Mouse (Mus musculus): ENCODE results near the gene Rpgrip1l.

Gene Rpgrip1l

GRCm38 (mm10) chr8:91273493-91273892 is 39.6 kb downstream of the Rpgrip1l start:
- DNase-seq (ENCODE audit: low spot score) = no peak

- no peak for DNase-seq (ENCODE audit: low spot score)
Measured at GRCm38 (mm10) chr8:91269374-91269958, 43.6 kb downstream of the Rpgrip1l start.

GRCm38 (mm10) chr8:91264564-91264963 is 48.5 kb downstream of the Rpgrip1l start:
- no peak for DNase-seq (ENCODE audit: low spot score)

DNA sequence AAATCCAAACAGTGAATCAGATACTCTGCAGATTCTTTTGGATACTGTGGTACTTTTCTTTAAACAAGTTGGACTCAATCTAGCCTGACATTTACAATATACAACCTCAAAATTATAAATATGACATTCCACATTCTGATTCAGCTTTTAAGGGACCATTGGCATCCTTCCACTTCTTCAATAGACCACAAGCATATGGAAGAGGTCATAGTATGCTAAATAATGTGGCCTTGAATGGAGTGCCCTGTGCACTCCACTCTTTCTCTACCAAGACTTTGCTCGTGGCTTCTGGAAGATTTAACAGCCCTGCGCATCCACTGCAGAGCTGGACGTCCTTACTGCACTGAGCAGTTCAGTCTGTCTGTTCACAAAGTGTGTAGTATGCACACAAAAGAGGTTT is 49.1 kb downstream of the Rpgrip1l start:
- no peak for DNase-seq (ENCODE audit: low spot score)

GRCm38 (mm10) chr8:91261598-91261997 is 51.5 kb downstream of the Rpgrip1l start:
- no peak for DNase-seq (ENCODE audit: low spot score)

DNA sequence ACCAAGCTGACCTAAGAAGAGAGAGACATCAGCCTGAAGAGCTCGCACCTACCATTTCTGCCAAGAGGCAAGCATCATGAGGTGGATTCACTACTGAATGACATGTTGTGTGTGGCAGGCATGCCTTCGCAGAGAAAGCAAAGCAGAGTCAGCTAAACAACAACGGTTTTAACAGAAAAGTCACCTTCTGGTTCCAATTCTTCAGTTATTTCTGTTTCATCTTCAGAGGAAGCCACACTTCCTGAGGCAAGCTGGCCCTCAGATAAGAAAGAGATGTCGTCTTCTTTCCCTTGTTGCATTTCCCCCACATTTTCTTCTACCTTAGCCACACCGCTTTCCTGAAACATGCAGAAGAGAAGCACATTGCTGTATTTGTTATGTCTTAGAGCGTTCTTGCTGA is 62.1 kb downstream of the Rpgrip1l start:
- no peak for DNase-seq (ENCODE audit: low spot score)

GRCm38 (mm10) chr8:91249758-91250466 is 63.1 kb downstream of the Rpgrip1l start:
- no peak for DNase-seq (ENCODE audit: low spot score)

GRCm38 (mm10) chr8:91245821-91246454 is 67.1 kb downstream of the Rpgrip1l start:
- DNase-seq (ENCODE audit: low spot score) = no peak

DNA sequence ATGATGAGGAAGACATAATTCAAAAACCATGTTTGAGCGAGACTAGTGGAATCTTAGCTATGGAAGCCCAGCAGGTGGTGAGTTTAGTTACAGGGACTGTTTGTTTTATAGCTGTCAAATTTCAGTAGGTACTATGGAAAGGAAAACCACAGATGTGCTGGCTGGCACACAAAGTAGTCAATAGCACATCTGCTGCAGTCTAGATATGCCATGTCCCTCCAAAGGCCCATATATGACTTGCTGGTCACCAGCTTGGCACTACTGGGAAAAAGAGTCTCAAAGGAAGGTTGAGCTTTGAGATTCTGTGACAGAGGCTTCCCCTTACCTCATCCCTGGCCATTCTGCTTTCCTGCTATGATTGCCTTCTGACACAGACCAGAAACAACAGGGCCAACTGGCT is 70.3 kb downstream of the Rpgrip1l start:
- peak; percentile 29 for DNase-seq (ENCODE audit: low spot score)

GRCm38 (mm10) chr8:91241873-91242519 is 71.1 kb downstream of the Rpgrip1l start:
- no peak for DNase-seq (ENCODE audit: low spot score)

- no peak for DNase-seq (ENCODE audit: low spot score)
Measured at GRCm38 (mm10) chr8:91241371-91241770, 71.7 kb downstream of the Rpgrip1l start.

DNA sequence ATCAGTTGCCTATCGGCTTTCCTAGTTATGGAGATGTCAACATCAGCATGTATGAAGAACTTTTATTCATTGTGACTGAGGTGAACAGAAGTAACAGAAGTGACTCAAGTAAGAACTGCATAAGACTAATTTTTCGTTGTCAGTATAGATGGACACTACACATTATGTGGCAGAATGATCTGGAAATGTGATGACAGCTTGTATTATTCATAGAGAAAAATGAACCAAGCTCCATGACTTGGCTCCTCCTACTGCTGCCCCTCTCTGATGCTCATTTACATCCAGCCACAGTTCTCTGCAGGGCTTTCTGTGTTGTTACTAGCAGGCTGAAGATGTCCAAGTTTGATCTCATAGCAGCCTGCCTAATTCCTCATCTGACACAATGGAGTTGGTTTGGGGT is 75.9 kb downstream of the Rpgrip1l start:
- no peak for DNase-seq (ENCODE audit: low spot score)

DNA sequence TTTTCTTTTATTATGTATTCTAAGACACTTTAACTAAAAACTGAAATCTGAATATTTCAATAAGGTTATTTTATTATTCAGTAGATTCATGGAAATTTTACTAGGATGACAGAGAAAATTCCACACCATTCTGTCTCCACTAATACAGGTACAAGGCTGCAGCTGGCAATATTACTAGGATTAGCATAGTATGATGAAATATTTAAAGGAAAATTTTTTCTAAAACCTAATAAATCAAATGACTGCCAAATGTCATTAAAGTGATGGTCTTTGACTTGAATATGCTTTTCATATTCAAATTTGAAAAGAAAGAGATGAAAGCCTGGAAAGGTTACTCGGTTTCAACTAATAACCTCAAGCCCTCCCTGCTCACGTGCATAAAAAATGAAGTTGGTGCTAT is 79.0 kb downstream of the Rpgrip1l start:
- DNase-seq (ENCODE audit: low spot score) = no peak

DNA sequence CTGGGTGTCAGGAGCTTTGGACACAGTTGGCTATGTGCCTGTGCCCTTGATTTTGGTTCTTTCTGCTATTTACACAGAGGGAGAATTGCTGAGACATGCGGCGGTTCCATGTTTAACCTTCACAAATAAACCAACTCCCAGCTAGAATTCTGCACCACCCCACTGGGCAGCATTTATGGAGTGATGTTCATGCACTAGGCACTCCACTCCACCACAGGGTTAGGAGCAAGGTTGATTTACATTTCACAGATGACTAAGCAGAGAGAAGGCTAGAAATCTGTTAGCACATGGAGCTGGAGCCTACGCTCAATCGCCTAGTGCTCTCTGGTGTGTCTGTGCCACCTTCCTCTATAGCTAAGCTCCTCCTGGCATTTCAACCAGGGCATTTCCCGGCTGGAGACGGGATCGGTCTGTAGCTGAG is 85.6 kb downstream of the Rpgrip1l start:
- DNase-seq (ENCODE audit: low spot score) = peak; percentile 47

DNA sequence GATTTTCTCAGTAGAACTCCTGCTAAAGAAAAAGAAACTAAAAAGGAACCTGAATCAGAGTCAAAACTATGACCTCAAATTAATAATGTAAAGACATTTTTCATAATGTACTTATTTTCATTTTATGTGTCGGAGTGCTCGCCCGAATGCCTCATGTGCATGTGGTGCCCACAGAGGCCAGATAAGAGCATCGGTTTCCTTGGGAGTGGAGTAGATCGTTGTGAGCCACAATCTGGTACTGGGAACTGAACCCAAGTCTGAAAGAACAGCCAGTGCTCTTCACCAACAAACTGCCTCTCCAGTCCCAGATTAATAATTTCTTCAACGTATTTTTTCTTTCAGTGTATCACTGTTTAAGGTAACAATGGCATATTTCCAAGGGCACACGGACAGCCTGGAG is 88.8 kb downstream of the Rpgrip1l start:
- no peak for DNase-seq (ENCODE audit: low spot score)

GRCm38 (mm10) chr8:91221841-91222240 is 91.2 kb downstream of the Rpgrip1l start:
- peak; percentile 8 for DNase-seq (ENCODE audit: low spot score)

DNA sequence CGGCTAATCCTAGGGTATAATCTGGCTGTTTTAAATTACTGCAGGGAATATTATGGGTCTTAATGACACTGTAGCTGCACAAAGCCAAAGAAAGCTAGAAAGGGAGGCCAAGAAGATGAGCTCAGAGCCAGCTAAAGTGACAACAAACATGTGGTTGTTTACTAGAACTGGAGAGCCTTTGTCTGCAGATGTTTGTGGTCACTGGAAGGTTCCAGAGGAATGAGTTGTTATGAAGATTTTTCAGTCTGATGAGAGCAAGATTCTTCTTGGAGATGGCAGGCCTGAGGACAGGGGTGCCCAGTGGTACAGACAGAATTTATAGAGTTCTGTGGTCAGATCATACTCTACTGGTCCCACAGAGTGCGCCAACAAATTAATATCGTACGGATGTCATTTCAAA is 94.8 kb downstream of the Rpgrip1l start:
- DNase-seq (ENCODE audit: low spot score) = peak; percentile 43

DNA sequence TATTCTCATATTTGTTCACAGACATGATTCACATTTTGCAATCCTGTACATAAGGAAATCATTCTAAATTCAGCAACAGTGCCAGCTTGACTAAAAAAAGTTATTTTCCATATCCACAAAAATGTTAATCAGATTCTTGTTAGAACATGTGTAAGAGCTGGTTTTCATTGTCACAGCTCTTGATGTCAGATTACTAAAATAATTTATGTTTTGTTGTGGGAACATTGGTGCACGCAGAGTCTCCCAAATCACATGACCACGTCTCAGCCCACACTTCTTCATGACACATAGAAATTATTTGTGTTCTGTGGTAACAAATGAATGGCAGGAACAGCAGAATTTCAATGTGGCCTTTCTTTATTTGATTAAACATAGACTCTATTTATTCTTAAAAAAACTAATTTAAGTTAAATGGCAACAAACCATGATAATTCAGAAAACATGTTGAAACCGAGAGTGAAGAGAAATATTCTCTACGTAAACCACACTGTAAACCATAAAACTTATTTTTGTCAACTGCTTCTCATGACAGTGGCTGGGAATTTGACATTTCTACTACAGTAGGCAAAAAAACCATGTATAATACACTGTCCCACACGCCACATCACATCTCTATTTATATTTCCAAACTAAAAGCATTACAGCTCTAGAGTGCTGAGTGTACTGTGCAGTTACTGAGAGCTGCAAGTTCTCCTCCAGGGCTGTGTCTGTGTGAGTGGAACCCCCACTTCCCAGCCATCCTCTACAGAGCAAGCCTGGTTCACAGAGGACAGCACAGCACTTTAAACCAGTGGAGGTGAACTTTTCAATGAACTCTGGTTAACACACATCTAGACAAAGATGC is 95.8 kb downstream of the Rpgrip1l start:
- peak; percentile 21 for DNase-seq (ENCODE audit: low spot score)

GRCm38 (mm10) chr8:91214287-91214686 is 98.8 kb downstream of the Rpgrip1l start:
- DNase-seq (ENCODE audit: low spot score) = no peak

- no peak for DNase-seq (ENCODE audit: low spot score)
Measured at GRCm38 (mm10) chr8:91212948-91213347, 100.1 kb downstream of the Rpgrip1l start.

DNA sequence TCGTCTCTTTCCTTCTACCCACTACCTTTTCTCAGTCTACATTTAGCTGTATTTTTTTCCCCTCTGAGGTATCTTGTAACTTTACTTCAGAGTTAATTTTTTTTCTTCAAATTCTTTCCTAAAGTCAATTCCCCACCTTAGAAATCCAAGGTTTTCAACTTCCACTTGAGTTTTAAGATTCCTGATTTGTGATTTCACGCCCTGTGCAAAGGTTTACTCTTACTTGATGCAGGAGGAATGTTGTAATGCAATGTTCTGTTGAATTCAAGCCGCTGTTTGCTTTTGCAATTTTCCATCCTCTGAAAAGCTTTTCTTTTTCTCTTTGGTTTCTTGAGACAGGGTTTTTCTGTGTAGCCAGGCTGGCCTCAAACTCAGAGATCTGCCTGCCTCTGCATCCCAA is 103.4 kb downstream of the Rpgrip1l start:
- DNase-seq (ENCODE audit: low spot score) = no peak

DNA sequence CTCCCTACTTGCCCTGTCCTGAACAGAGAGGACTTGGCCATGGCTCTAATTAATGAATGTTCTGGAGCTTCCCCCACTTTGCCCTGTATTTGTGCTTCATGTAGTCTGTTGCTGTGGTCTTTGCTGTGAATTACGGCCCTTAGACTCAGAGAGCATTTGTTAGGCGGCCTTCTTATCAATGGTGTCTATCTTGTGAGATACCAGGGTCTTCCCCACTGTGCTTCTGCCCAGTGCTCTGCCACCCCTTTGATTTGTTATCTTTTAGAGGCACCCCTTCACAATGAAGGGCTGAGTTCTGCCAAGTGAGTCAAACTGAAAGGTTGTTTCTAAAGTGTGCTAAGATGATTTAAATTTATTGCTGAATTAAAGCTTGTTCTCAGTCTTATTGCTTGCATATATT is 105.4 kb downstream of the Rpgrip1l start:
- no peak for DNase-seq (ENCODE audit: low spot score)
